Mouse (Mus musculus) ES-Bruce4 (cell line): ENCODE measurements around the gene Sgce. TPM values are rescaled to one million over a fixed set of nuclear protein-coding genes. Genes with fewer than 3 reads are reported as not detected.

Experiments
- H3K27ac ChIP-seq: 2 replicates; pipeline ENCODE4 v1.5.1; 2012; ENCODE audit warnings: low read length, inconsistent platforms; ENCODE audit not compliant: insufficient read depth
- H3K27me3 ChIP-seq: 2 replicates; pipeline ENCODE4 v1.6.1; 2012; ENCODE audit warnings: mild to moderate bottlenecking, low read length, inconsistent platforms; ENCODE audit not compliant: control insufficient read depth, poor library complexity, insufficient read depth, severe bottlenecking
- H3K36me3 ChIP-seq: 2 replicates; pipeline ENCODE4 v1.6.1; 2012; ENCODE audit warnings: inconsistent platforms, mild to moderate bottlenecking, low read length, moderate library complexity; ENCODE audit not compliant: control insufficient read depth, poor library complexity, insufficient read depth, severe bottlenecking
- H3K4me1 ChIP-seq: one replicate; pipeline ENCODE4 v1.8.1; 2011; ENCODE audit warnings: low read length; ENCODE audit not compliant: control insufficient read depth, insufficient read depth
- H3K4me3 ChIP-seq: 2 replicates; pipeline ENCODE4 v1.5.1; 2011; ENCODE audit warnings: low read depth, mild to moderate bottlenecking, low read length
- H3K9ac ChIP-seq: 2 replicates; pipeline ENCODE4 v1.6.1; 2012; ENCODE audit warnings: low read depth, mild to moderate bottlenecking, inconsistent platforms; ENCODE audit not compliant: poor library complexity, severe bottlenecking
- H3K9me3 ChIP-seq: replicated peaks from 2 replicates; pipeline ENCODE4 v1.6.1; 2012; ENCODE audit warnings: mild to moderate bottlenecking, low read length, inconsistent platforms; ENCODE audit not compliant: control insufficient read depth, poor library complexity, insufficient read depth, severe bottlenecking
- CTCF ChIP-seq: IDR thresholded peaks from one replicate; pipeline ENCODE4 v1.8.1; 2011; ENCODE audit warnings: low read depth, low read length
- EP300 ChIP-seq: IDR thresholded peaks from 2 replicates; pipeline ENCODE4 v1.6.1; 2011; ENCODE audit warnings: low read depth, low read length; ENCODE audit not compliant: insufficient read depth
- POLR2A ChIP-seq: IDR thresholded peaks from one replicate; pipeline ENCODE4 v1.8.1; 2011; ENCODE audit warnings: low read length; ENCODE audit not compliant: insufficient read depth
- polyA plus RNA-seq: library from polyadenylated mRNA; stranded (reverse); fragments of >200 nt; gene quantifications from 2 replicates; pipeline ENCODE4 v1.2.4, GENCODE M21; 2011; ENCODE audit warnings: low read depth; ENCODE audit not compliant: missing spikeins, insufficient read depth, insufficient read length

Gene Sgce
- polyA plus RNA-seq, 1 experiment = 35.6 TPM

DNA sequence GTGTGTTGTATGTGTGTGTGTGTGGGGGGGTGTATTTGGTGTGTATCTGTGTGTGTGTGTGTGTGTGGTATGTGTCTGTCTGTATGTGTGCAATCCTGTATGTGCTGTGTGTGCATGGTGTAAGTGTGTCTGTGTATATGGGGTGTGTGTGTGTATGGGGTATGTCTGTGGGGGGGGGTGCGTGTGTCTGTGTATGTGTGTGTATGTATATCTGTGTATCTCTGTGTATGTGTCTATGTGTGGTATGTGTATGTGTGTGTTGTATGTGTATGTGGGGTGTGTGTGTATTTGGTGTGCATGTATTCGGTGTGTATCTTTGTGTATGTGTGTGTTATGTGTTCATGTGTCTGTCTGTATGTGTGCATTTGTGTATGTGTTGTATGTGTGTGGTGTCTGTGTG, 30.8 kb downstream of the Sgce start:
- no peaks in the 10 kb centered on the region for H3K36me3 ChIP-seq
- TF ChIP-seq EP300 (no peak), POLR2A (no peak), CTCF (no peak)
- H3K9me3 ChIP-seq = no peaks in the 10 kb centered on the region
- no peak overlapping the region for H3K4me3 ChIP-seq
- H3K4me1 ChIP-seq = no peaks in the 10 kb centered on the region
- no peak overlapping the region for H3K9ac ChIP-seq
- H3K27me3 ChIP-seq = no peaks in the 10 kb centered on the region
- no peak overlapping the region for H3K27ac ChIP-seq

DNA sequence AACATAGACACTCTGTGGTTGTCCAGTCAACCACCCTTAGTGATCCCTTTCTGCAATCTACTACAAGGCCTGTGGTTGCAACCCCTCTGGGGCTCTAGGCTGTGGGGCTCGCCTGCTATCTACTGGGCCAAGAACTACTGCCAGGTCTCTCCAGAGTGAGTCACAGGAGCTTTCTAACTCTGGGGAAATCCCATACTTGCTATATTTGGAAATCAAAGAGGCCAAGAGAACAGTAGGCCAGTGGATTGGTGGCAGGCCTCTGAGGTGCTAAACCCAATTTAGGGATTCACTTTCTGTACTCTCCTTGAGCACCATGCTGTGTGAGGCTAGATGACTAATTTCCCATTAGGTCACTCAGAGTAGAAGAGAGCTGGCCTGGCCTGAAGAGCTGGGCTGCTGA, 38.0 kb downstream of the Sgce start:
- no peaks in the 10 kb centered on the region for H3K4me1 ChIP-seq
- TF ChIP-seq CTCF (no peak), EP300 (no peak), POLR2A (no peak)
- H3K36me3 ChIP-seq = no peaks in the 10 kb centered on the region
- H3K9ac ChIP-seq = no peak overlapping the region
- no peak overlapping the region for H3K4me3 ChIP-seq
- H3K9me3 ChIP-seq = no peaks in the 10 kb centered on the region
- H3K27ac ChIP-seq = no peak overlapping the region
- H3K27me3 ChIP-seq = no peaks in the 10 kb centered on the region

GRCm38 (mm10) chr6:4706415-4706814, 40.6 kb downstream of the Sgce start:
- H3K9me3 ChIP-seq = no peaks in the 10 kb centered on the region
- H3K27ac ChIP-seq = no peak overlapping the region
- TF ChIP-seq CTCF (no peak), POLR2A (no peak), EP300 (no peak)
- H3K4me1 ChIP-seq = no peaks in the 10 kb centered on the region
- H3K9ac ChIP-seq = no peak overlapping the region
- no peak overlapping the region for H3K4me3 ChIP-seq
- H3K36me3 ChIP-seq = no peaks in the 10 kb centered on the region
- no peaks in the 10 kb centered on the region for H3K27me3 ChIP-seq

DNA sequence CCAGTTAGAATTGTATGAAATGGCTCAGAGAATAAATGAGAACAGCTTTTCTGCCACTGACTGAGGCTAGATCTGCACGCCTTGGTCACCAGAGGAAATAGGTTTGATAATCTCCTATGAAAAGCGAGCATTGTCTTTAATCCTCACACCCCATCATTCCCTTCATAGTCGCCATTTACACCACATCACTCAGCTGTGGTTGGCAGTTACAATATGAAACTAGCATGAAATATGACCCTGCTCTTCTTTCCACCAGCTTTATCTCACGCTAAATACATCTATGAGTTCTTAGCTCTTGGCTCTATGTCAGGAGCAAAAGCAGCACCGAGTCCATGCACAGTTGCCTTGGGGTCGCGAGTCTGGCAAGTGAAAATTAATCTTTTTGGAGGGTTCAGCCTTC, 43.1 kb downstream of the Sgce start:
- no peaks in the 10 kb centered on the region for H3K36me3 ChIP-seq
- H3K27ac ChIP-seq = no peak overlapping the region
- TF ChIP-seq CTCF = no peak
- no peak for TF ChIP-seq POLR2A
- TF ChIP-seq EP300 = no peak

GRCm38 (mm10) chr6:4701641-4702040, 45.4 kb downstream of the Sgce start:
- no peaks in the 10 kb centered on the region for H3K9me3 ChIP-seq
- no peaks in the 10 kb centered on the region for H3K4me1 ChIP-seq
- H3K4me3 ChIP-seq = no peak overlapping the region
- no peak overlapping the region for H3K9ac ChIP-seq
- H3K27me3 ChIP-seq = no peaks in the 10 kb centered on the region
- H3K36me3 ChIP-seq = no peaks in the 10 kb centered on the region
- no peak overlapping the region for H3K27ac ChIP-seq
- TF ChIP-seq CTCF (no peak), EP300 (no peak), POLR2A (no peak)

More for the DNA sequence above, 43.1 kb downstream of the Sgce start:
- Histone ChIP-seq H3K4me1 (no peaks in the 10 kb centered on the region), H3K9ac (no peak overlapping the region), H3K4me3 (no peak overlapping the region), H3K9me3 (no peaks in the 10 kb centered on the region), H3K27me3 (no peaks in the 10 kb centered on the region)

GRCm38 (mm10) chr6:4695778-4696177, 51.2 kb downstream of the Sgce start:
- TF ChIP-seq CTCF (no peak), EP300 (no peak), POLR2A (no peak)
- H3K9ac ChIP-seq = no peak overlapping the region
- H3K27me3 ChIP-seq = no peaks in the 10 kb centered on the region
- H3K9me3 ChIP-seq = no peaks in the 10 kb centered on the region
- H3K27ac ChIP-seq = no peak overlapping the region
- no peak overlapping the region for H3K4me3 ChIP-seq
- no peaks in the 10 kb centered on the region for H3K36me3 ChIP-seq
- H3K4me1 ChIP-seq = no peaks in the 10 kb centered on the region
